Mouse (Mus musculus) midbrain, postnatal 0 days (tissue): ENCODE data around the gene Tacc2. TPM values are rescaled to one million over a fixed set of nuclear protein-coding genes. Genes with fewer than 3 reads are reported as not detected.
A peak's percentile ranks its signal among the peaks of the same experiment; 100 is the strongest.

Experiments used
- ATAC-seq: fragments of 200-750 bp; cut with Nextera tagmentation; 2 replicates; pipeline ENCODE4 v1.8.0; 2017; ENCODE audit warnings: moderate number of reproducible peaks, mild to moderate bottlenecking, moderate TSS enrichment, moderate library complexity; ENCODE audit not compliant: low FRiP score
- DNase-seq: peaks from one replicate; pipeline ENCODE4 v3.0.0-alpha.2; 2015; ENCODE audit warnings: low spot score
- H3K27ac ChIP-seq: fragments of 300-500 bp; sonication (generic); 2 replicates; pipeline ENCODE4 v1.5.1; 2014; ENCODE audit warnings: low read depth, mild to moderate bottlenecking, low read length, mixed read lengths
- H3K27me3 ChIP-seq: fragments of 300-500 bp; sonication (generic); 2 replicates; pipeline ENCODE4 v1.6.1; 2014; ENCODE audit warnings: low read length, control low read depth, mixed read lengths; ENCODE audit not compliant: insufficient read depth
- H3K36me3 ChIP-seq: fragments of 300-500 bp; sonication (generic); 2 replicates; pipeline ENCODE4 v1.6.1; 2014; ENCODE audit warnings: low read length, control low read depth, mixed read lengths; ENCODE audit not compliant: insufficient read depth
- H3K4me1 ChIP-seq: fragments of 300-500 bp; sonication (generic); 2 replicates; pipeline ENCODE4 v1.6.1; 2014; ENCODE audit warnings: mild to moderate bottlenecking, control low read depth, antibody characterized with exemption, low read length, mixed read lengths; ENCODE audit not compliant: insufficient read depth
- H3K4me2 ChIP-seq: fragments of 300-500 bp; sonication (generic); 2 replicates; pipeline ENCODE4 v1.6.1; 2014; ENCODE audit warnings: low read depth, mild to moderate bottlenecking, low read length, mixed read lengths; ENCODE audit not compliant: poor library complexity, severe bottlenecking
- H3K4me3 ChIP-seq: fragments of 300-500 bp; sonication (generic); 2 replicates; pipeline ENCODE4 v1.5.1; 2014; ENCODE audit warnings: low read depth, mild to moderate bottlenecking, low read length, moderate library complexity
- H3K9ac ChIP-seq: fragments of 300-500 bp; sonication (generic); replicated peaks from 2 replicates; pipeline ENCODE4 v1.6.1; 2014; ENCODE audit warnings: mild to moderate bottlenecking, low read length, moderate library complexity, mixed read lengths; ENCODE audit not compliant: poor library complexity, severe bottlenecking
- H3K9me3 ChIP-seq: fragments of 300-500 bp; sonication (generic); 2 replicates; pipeline ENCODE4 v1.6.1; 2016; ENCODE audit warnings: low read length, control low read depth
- CTCF ChIP-seq: IDR thresholded peaks from 2 replicates; pipeline ENCODE4 v1.5.1; 2016; ENCODE audit warnings: antibody characterized with exemption, mild to moderate bottlenecking
- WGBS: fragments of 180-500 bp; shearing (Covaris S2); extraction: QIAGEN DNeasy Blood & Tissue Kit; methylation state at CpG from one replicate; pipeline ENCODE4 v1.1.7; 2014; 5-methylcytosine and 5-hydroxymethylcytosine counted together
- polyA plus RNA-seq: library from polyadenylated mRNA; unstranded; fragments of >200 nt; fragmentation: Nextera tagmentation; extraction: Ambion mirVana; gene quantifications from 2 replicates; pipeline ENCODE4 v1.2.1, GENCODE M21; 2015
- total RNA-seq: library from RNA; depleted of rRNA; stranded (reverse); fragments of >200 nt; gene quantifications from 2 replicates; pipeline ENCODE4 v1.2.3, GENCODE M21; 2014

The Tacc2 gene
- total and polyA plus RNA-seq, 2 experiments from 2014 or later: 54.8 to 55.9 TPM

DNA sequence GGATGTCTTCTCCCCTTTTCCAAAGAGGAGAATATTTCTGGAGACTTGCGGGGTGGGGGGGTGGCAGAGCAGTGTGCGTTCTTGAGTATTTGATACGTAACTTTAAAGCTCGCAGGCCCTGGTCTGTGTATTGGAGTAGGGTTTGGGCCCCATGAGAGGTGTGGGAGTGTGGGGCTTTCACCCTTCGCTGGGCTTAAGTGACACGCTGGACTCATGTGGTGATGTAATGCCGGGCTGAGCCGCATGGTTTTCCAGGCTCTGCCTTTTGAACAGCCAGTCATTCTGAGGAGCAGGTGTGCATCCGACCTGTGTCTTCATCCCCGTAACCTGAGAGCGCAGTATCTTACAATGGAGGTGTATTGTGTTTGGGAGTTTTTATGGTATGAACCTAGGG is 116.6 kb downstream of the Tacc2 start:
- peak; percentile 31; the same call in 1 of the 2 replicates for ATAC-seq

DNA sequence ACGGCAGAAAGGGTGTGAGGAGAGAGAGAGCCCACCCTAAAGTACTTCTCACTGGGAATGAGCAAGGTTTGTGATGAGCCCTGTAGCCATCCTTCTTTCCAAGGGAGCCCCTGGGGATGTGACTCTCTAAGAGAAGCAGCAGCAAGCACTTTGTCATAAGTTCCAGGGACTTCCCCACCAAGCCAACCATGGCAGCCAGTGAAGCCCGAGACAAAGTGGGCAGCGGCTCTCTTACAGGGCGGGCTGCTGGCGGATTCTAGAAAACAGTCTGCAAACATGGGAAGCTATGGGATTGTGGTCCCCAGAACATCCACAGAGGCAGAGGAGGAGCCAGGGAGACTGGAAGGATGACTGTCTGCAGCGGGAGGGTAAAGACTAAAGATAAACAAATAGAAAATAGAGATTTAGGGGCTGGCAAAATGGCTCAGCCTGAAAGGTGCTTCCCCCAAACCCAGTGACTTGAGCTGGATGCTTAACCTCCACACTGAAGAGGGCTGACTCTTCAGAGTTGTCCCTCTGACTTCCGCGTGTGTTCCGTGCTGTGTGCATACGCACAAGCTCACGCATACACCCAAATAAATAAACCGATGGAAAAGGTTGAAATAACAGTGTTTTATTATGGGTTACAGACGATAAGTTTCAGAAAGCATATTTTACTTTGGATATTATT is 118.6 kb downstream of the Tacc2 start:
- H3K9ac ChIP-seq: peak overlapping the region; percentile 34; the same call in 1 of the 2 replicates
- 0 out of 2 replicates have a peak overlapping the region, but pooled peaks have one; percentile 38 for H3K27ac ChIP-seq
- no peaks in the 10 kb centered on the region for H3K36me3 ChIP-seq
- 60% methylated on average over 13 of the region's 13 CpGs for WGBS
- no peaks in the 10 kb centered on the region for H3K27me3 ChIP-seq
- ATAC-seq (no peak), DNase-seq (no peak)
- peak overlapping the region; percentile 76 for H3K4me2 ChIP-seq
- H3K4me3 ChIP-seq: peak overlapping the region; percentile 84
- peaks cover 24% of the 10 kb centered on the region for H3K4me1 ChIP-seq
- H3K9me3 ChIP-seq: no peaks in the 10 kb centered on the region
- no peak for TF ChIP-seq CTCF

More for the DNA sequence above, 116.6 kb downstream of the Tacc2 start:
- peak overlapping the region; percentile 84 for H3K4me3 ChIP-seq
- WGBS: 10% methylated on average over 11 of the region's 11 CpGs
- H3K27ac ChIP-seq: peak overlapping the region; percentile 99
- peaks cover 24% of the 10 kb centered on the region for H3K4me1 ChIP-seq
- H3K36me3 ChIP-seq: no peaks in the 10 kb centered on the region
- H3K4me2 ChIP-seq: peak overlapping the region; percentile 76
- peak; percentile 64 for DNase-seq
- no peaks in the 10 kb centered on the region for H3K27me3 ChIP-seq
- TF ChIP-seq CTCF: peak; percentile 56
- H3K9me3 ChIP-seq: no peaks in the 10 kb centered on the region
- H3K9ac ChIP-seq: peak overlapping the region; percentile 97

GRCm38 (mm10) chr7:130696347-130697234 is 119.4 kb downstream of the Tacc2 start:
- peak overlapping the region; percentile 76 for H3K4me2 ChIP-seq
- no peaks in the 10 kb centered on the region for H3K36me3 ChIP-seq
- peak overlapping the region; percentile 5; the same call in 1 of the 2 replicates for H3K9ac ChIP-seq
- no peaks in the 10 kb centered on the region for H3K9me3 ChIP-seq
- no peak for ATAC-seq
- 29% methylated on average over 16 of the region's 16 CpGs for WGBS
- peak; percentile 53 for DNase-seq
- H3K4me3 ChIP-seq: peak overlapping the region; percentile 28
- no peak for TF ChIP-seq CTCF
- H3K27ac ChIP-seq: peak overlapping the region; percentile 58; the same call in 1 of the 2 replicates
- no peaks in the 10 kb centered on the region for H3K27me3 ChIP-seq
- H3K4me1 ChIP-seq: peaks cover 24% of the 10 kb centered on the region

GRCm38 (mm10) chr7:130698480-130698879 is 121.2 kb downstream of the Tacc2 start:
- H3K9me3 ChIP-seq: no peaks in the 10 kb centered on the region
- no peak overlapping the region for H3K9ac ChIP-seq
- no peaks in the 10 kb centered on the region for H3K36me3 ChIP-seq
- no peak overlapping the region for H3K4me3 ChIP-seq
- peaks cover 24% of the 10 kb centered on the region for H3K4me1 ChIP-seq
- DNase-seq: no peak
- TF ChIP-seq CTCF: no peak
- H3K27ac ChIP-seq: no peak overlapping the region
- H3K4me2 ChIP-seq: no peak overlapping the region
- H3K27me3 ChIP-seq: no peaks in the 10 kb centered on the region
- no peak for ATAC-seq

GRCm38 (mm10) chr7:130701336-130701735 is 124.1 kb downstream of the Tacc2 start:
- Histone ChIP-seq H3K4me3 (no peak overlapping the region), H3K36me3 (no peaks in the 10 kb centered on the region), H3K27ac (no peak overlapping the region), H3K27me3 (no peaks in the 10 kb centered on the region), H3K9me3 (no peaks in the 10 kb centered on the region), H3K4me1 (peaks cover 2% of the 10 kb centered on the region), H3K9ac (no peak overlapping the region), H3K4me2 (no peak overlapping the region)
- no peak for ATAC-seq
- no peak for DNase-seq
- TF ChIP-seq CTCF: no peak
- WGBS: 83% methylated on average over 1 of the region's 1 CpGs

DNA sequence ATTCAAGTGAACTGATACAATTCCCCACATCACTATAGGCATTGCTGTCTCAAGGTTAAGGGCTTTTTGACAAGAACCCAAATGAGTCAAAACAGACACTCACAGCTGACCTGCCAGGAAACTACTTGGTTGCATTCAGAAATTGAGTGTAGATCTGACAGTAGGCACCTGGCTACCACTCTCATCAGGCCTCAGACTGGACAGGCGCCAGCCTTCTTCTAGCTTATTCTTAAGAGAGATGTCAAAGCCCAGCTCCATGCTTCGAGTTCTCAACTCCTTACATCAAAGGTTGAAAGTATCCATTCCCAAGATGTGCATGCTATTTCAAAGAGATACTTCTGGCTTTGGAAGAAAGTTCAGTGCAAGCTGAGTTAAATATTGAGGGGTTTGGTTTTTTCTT is 128.0 kb downstream of the Tacc2 start:
- no peak for TF ChIP-seq CTCF
- ATAC-seq: no peak
- H3K4me2 ChIP-seq: no peak overlapping the region
- no peak for DNase-seq
- no peak overlapping the region for H3K4me3 ChIP-seq
- WGBS: 72% methylated on average over 2 of the region's 2 CpGs
- H3K36me3 ChIP-seq: no peaks in the 10 kb centered on the region
- peaks cover 7% of the 10 kb centered on the region; the same call in 1 of the 2 replicates for H3K4me1 ChIP-seq
- H3K27me3 ChIP-seq: no peaks in the 10 kb centered on the region
- H3K9me3 ChIP-seq: no peaks in the 10 kb centered on the region
- H3K27ac ChIP-seq: no peak overlapping the region
- H3K9ac ChIP-seq: no peak overlapping the region
